Mouse (Mus musculus) C2C12 (cell line): ENCODE measurements around the gene Cic. TPM values are rescaled to one million over a fixed set of nuclear protein-coding genes. Genes with fewer than 3 reads are reported as not detected.

Experiments used
- H3K27me3 ChIP-seq: one replicate; pipeline ENCODE4 v1.6.1; 2011; ENCODE audit not compliant: control insufficient read depth, insufficient read depth, insufficient read length
- H3K36me3 ChIP-seq: one replicate; pipeline ENCODE4 v1.6.1; 2011; ENCODE audit not compliant: control insufficient read depth, insufficient read depth
- H3K4me3 ChIP-seq: one replicate; pipeline ENCODE4 v1.5.1; 2011; ENCODE audit warnings: mild to moderate bottlenecking, control low read depth; ENCODE audit not compliant: poor library complexity, insufficient read depth, severe bottlenecking
- H3K79me2 ChIP-seq: one replicate; pipeline ENCODE4 v1.6.1; 2011; ENCODE audit not compliant: control insufficient read depth, insufficient read depth
- H3K79me3 ChIP-seq: one replicate; pipeline ENCODE4 v1.6.1; 2011; ENCODE audit warnings: low read depth, control low read depth
- H3ac ChIP-seq: one replicate; pipeline ENCODE3; 2011; ENCODE audit warnings: low read depth; ENCODE audit not compliant: control insufficient read depth, insufficient read length
- CEBPB ChIP-seq: IDR thresholded peaks from one replicate; pipeline ENCODE4 v1.6.1; 2011; ENCODE audit warnings: low read depth, mild to moderate bottlenecking, control low read depth, moderate library complexity
- CTCF ChIP-seq: IDR thresholded peaks from one replicate; pipeline ENCODE4 v1.5.1; 2011; ENCODE audit not compliant: control insufficient read depth, insufficient read depth, insufficient read length
- FOSL1 ChIP-seq: IDR thresholded peaks from one replicate; pipeline ENCODE4 v1.8.0; 2011; ENCODE audit warnings: mild to moderate bottlenecking, low read length; ENCODE audit not compliant: poor library complexity, insufficient read depth, severe bottlenecking
- MAX ChIP-seq: IDR thresholded peaks from one replicate; pipeline ENCODE4 v1.6.1; 2011; ENCODE audit warnings: mild to moderate bottlenecking, control low read depth
- MYOD1 ChIP-seq: IDR thresholded peaks from one replicate; pipeline ENCODE4 v1.6.1; 2011; ENCODE audit warnings: low read depth; ENCODE audit not compliant: control insufficient read depth, insufficient read length
- MYOG ChIP-seq: IDR thresholded peaks from one replicate; pipeline ENCODE4 v1.6.1; 2011; ENCODE audit not compliant: control insufficient read depth, insufficient read length; ENCODE audit errors: extremely low read depth
- USF1 ChIP-seq: IDR thresholded peaks from one replicate; pipeline ENCODE4 v1.6.1; 2011; ENCODE audit warnings: low read depth, mild to moderate bottlenecking, control low read depth, moderate library complexity
- polyA plus RNA-seq: library from polyadenylated mRNA; unstranded; fragments of >200 nt; fragmentation: generic; extraction: Trizol; gene quantifications from one replicate; pipeline ENCODE4 v1.2.1, GENCODE M21; 2012; ENCODE audit warnings: missing spikeins

Gene Cic
- polyA plus RNA-seq, 1 experiment, result 79.5 TPM

- Histone ChIP-seq H3K27me3 (no peaks in the 10 kb centered on the region), H3K79me3 (peaks cover 11% of the 10 kb centered on the region), H3K4me3 (peak within 1 kb of the TSS; percentile 44), H3K36me3 (no peaks in the 10 kb centered on the region), H3K79me2 (peaks cover 26% of the 10 kb centered on the region), H3ac (peak within 1 kb of the TSS; percentile 63)
- TF ChIP-seq MAX, result no peak
- peak; percentile 78 for TF ChIP-seq USF1
These were observed 46.2 kb upstream of the Cic start, which contains the start of gene Zfp526 for GRCm38 (mm10) chr7:25221102-25221883. TSS of gene Zfp526 (plus strand) at chr7:25221425.

DNA sequence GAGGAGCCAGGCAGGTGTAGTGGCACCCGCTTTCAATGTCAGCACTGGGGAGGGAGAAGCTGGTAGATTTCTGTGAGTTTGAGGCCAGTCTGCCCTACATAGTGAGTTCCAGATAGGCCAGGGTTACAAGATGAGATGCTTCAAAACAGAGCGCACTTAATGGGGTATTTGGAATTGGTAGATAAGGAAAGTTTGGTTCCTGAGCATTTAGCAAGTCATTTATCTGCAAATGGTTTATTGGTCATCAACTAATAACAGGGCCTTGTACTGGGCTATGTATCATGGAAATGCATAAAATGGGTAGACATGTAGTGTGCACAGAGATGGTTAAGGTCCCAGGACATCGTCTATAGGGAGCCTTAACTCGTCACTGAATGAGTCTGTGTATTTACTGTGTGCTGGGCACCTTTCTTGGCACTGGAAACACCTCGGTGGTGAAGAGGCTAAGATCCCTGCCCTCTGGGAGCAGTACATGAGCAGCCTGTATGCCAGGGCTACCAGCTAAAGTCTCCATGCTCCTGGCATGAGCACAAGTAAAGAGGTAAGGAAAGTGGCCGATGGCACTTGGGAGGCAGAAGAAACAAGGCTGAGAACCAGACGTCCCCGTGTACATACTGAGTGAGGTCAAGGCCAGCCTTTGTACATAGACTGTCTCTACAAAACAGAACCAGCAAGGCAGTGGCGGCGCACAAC, 45.1 kb upstream of the Cic start:
- Histone ChIP-seq H3K4me3 (peak overlapping the region; percentile 44), H3K79me3 (peaks cover 11% of the 10 kb centered on the region), H3ac (peak overlapping the region; percentile 63), H3K36me3 (peaks cover 6% of the 10 kb centered on the region), H3K27me3 (no peaks in the 10 kb centered on the region), H3K79me2 (peaks cover 30% of the 10 kb centered on the region)
- no peak for TF ChIP-seq MAX
- no peak for TF ChIP-seq CEBPB
- TF ChIP-seq USF1, result no peak
- TF ChIP-seq CTCF, result no peak
- TF ChIP-seq MYOG, result no peak
- no peak for TF ChIP-seq FOSL1
- TF ChIP-seq MYOD1, result no peak

DNA sequence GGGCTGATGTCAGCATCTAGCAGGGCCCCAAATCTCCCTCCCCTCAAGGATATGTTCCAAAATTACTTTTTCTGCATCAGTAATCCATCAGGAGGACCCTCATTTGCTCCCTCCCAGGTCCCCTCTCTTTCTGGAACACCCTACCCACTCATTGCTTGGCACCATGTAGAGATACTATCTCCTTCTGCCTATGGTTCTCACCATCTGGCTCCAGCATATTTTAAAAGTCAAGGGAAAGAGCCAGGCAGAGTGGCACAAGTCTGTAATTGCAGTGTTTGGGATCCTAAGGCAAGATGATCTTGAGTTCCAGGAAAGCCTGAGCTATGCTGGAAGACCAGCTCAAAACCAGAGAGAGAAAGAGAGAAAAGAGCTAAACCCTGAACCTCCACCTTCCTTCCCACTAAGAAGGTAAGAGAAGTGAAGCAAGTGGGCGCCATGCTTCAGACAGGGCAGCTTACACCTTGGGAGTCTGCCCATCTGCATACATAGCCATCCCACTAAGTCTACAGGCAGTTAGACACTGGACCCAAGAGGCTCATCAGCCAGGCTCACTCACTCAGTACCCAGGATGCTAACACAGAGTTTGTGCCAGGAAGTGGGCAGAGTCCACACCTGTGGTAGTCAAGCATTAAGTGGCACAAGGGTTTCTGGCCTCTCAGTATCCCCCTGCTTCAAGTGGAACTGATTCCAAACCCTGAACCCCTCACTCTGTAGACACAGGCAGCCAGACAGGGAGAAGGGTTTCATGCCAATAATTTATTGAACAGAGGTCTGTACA, 39.8 kb upstream of the Cic start:
- TF ChIP-seq FOSL1 (no peak), MYOD1 (no peak), MAX (no peak), USF1 (no peak), MYOG (no peak), CEBPB (no peak), CTCF (no peak)
- no peaks in the 10 kb centered on the region for H3K27me3 ChIP-seq
- peaks cover 48% of the 10 kb centered on the region for H3K36me3 ChIP-seq
- no peak overlapping the region for H3K4me3 ChIP-seq
- peaks cover 3% of the 10 kb centered on the region for H3K79me3 ChIP-seq
- H3K79me2 ChIP-seq, result peaks cover 23% of the 10 kb centered on the region
- no peak overlapping the region for H3ac ChIP-seq

GRCm38 (mm10) chr7:25230690-25231285, 36.7 kb upstream of the Cic start:
- H3K27me3 ChIP-seq, result no peaks in the 10 kb centered on the region
- peaks cover 64% of the 10 kb centered on the region for H3K36me3 ChIP-seq
- H3K4me3 ChIP-seq, result no peak overlapping the region
- no peak overlapping the region for H3ac ChIP-seq
- H3K79me2 ChIP-seq, result peaks cover 31% of the 10 kb centered on the region
- TF ChIP-seq FOSL1, result no peak
- H3K79me3 ChIP-seq, result peaks cover 7% of the 10 kb centered on the region

GRCm38 (mm10) chr7:25232101-25232648, 35.3 kb upstream of the Cic start:
- H3K4me3 ChIP-seq, result no peak overlapping the region
- H3K27me3 ChIP-seq, result no peaks in the 10 kb centered on the region
- H3K79me2 ChIP-seq, result peaks cover 44% of the 10 kb centered on the region
- H3ac ChIP-seq, result no peak overlapping the region
- peaks cover 21% of the 10 kb centered on the region for H3K79me3 ChIP-seq
- no peak for TF ChIP-seq CEBPB
- no peak for TF ChIP-seq MAX
- TF ChIP-seq MYOD1, result no peak
- TF ChIP-seq CTCF, result no peak
- H3K36me3 ChIP-seq, result peaks cover 58% of the 10 kb centered on the region
